Mouse (Mus musculus) left cerebral cortex, adult 18-20 months (tissue): ENCODE measurements around the gene Ubqln3. TPM values are rescaled to one million over a fixed set of nuclear protein-coding genes. Genes with fewer than 3 reads are reported as not detected.

Source experiments
- DNase-seq, 2 experiments: peaks; one replicate each; pipeline ENCODE4 v3.0.0; 2021 to 2022; ENCODE audit warnings: low spot score in 2 of 2, mixed read lengths in 1 of 2
- long read RNA-seq, 2 experiments: library from polyadenylated mRNA; stranded (forward); transcript quantifications; one replicate each; pipeline ENCODE4 v2.0.0; 2021
- total RNA-seq, 2 experiments: library from RNA; stranded (reverse); gene quantifications; 2 replicates each; pipeline ENCODE4 v1.2.3; 2021

Ubqln3 gene
- not detected for total RNA-seq
- long read RNA-seq, experiment 1 = 0 reads
- long read RNA-seq, experiment 2 = 0 reads

- no peak for DNase-seq
Observed at GRCm38 (mm10) chr7:104143179-104143578, at the start of gene Ubqln3. TSS of gene Ubqln3 (minus strand) at chr7:104143279.

- DNase-seq = no peak
Observed at GRCm38 (mm10) chr7:104191275-104191674, 48.2 kb upstream of the Ubqln3 start.

GRCm38 (mm10) chr7:104183292-104183691, 40.2 kb upstream of the Ubqln3 start, which contains the start of gene Olfr648:
TSS of gene Olfr648 (minus strand) at chr7:104183392.
- DNase-seq = no peak

GRCm38 (mm10) chr7:104179074-104179473, 36.0 kb upstream of the Ubqln3 start:
- no peak for DNase-seq

GRCm38 (mm10) chr7:104178422-104179054, 35.5 kb upstream of the Ubqln3 start:
- no peak for DNase-seq

GRCm38 (mm10) chr7:104175085-104175484, 32.0 kb upstream of the Ubqln3 start:
- no peak for DNase-seq

- no peak for DNase-seq
Observed at GRCm38 (mm10) chr7:104169634-104170204, 26.6 kb upstream of the Ubqln3 start.

- no peak for DNase-seq
Observed at GRCm38 (mm10) chr7:104167105-104167504, 24.0 kb upstream of the Ubqln3 start.

GRCm38 (mm10) chr7:104150456-104150855, 7.4 kb upstream of the Ubqln3 start, which contains the start of gene Ubqlnl:
TSS of gene Ubqlnl (minus strand) at chr7:104150556.
- DNase-seq = no peak

GRCm38 (mm10) chr7:104137305-104137704, 5.8 kb downstream of the Ubqln3 start, which contains the start of gene Olfr643:
TSS of gene Olfr643 (minus strand) at chr7:104137405.
- DNase-seq = no peak

GRCm38 (mm10) chr7:104129726-104130125, 13.4 kb downstream of the Ubqln3 start, which contains the start of gene Ubqln5:
TSS of gene Ubqln5 (minus strand) at chr7:104129826.
- DNase-seq = no peak

GRCm38 (mm10) chr7:104104757-104104972, 38.4 kb downstream of the Ubqln3 start, which contains the start of gene Olfr646:
TSS of gene Olfr646 (plus strand) at chr7:104104873.
- no peak for DNase-seq

- no peak for DNase-seq
Observed at GRCm38 (mm10) chr7:104103913-104104756, 38.9 kb downstream of the Ubqln3 start.

Other genes with a start within 250 kb of the Ubqln3 start
- gene Olfr64, start 248.8 kb downstream of the Ubqln3 start, total RNA-seq = not detected
- not detected for gene Olfr65, start 239.8 kb downstream of the Ubqln3 start, total RNA-seq
- not detected for gene Olfr631, start 214.5 kb downstream of the Ubqln3 start, total RNA-seq
- not detected for gene Olfr632, start 208.9 kb downstream of the Ubqln3 start, total RNA-seq
- not detected for gene Olfr633, start 198.8 kb downstream of the Ubqln3 start, total RNA-seq
- gene Olfr635, start 172.1 kb downstream of the Ubqln3 start, total RNA-seq = under 1 TPM in 1 of 2 experiments, not detected in 1; 0.05 TPM
- not detected for gene Olfr638, start 144.5 kb downstream of the Ubqln3 start, total RNA-seq
- under 1 TPM; 0.07 to 0.09 TPM for gene Olfr639, start 126.0 kb downstream of the Ubqln3 start, total RNA-seq
- gene Olfr640, start 117.7 kb downstream of the Ubqln3 start, total RNA-seq = not detected
- not detected for gene Olfr641, start 107.8 kb downstream of the Ubqln3 start, total RNA-seq
- gene Olfr642, start 90.6 kb downstream of the Ubqln3 start, total RNA-seq = not detected
- gene 4930516K23Rik, start 81.8 kb downstream of the Ubqln3 start, total RNA-seq = not detected
- gene Olfr644, start 71.4 kb downstream of the Ubqln3 start, total RNA-seq = not detected
- gene Olfr645, start 57.8 kb downstream of the Ubqln3 start, total RNA-seq = not detected
- not detected for gene Olfr646, start 38.4 kb downstream of the Ubqln3 start, total RNA-seq
- gene Ubqln5, start 13.5 kb downstream of the Ubqln3 start, total RNA-seq = not detected
- not detected for gene Olfr643, start 5.9 kb downstream of the Ubqln3 start, total RNA-seq
- gene Ubqlnl, start 7.3 kb upstream of the Ubqln3 start, total RNA-seq = not detected
- not detected for gene Olfm5, start 21.6 kb upstream of the Ubqln3 start, total RNA-seq
- gene Olfr648, start 40.1 kb upstream of the Ubqln3 start, total RNA-seq = under 1 TPM; 0.21 to 0.26 TPM
- gene Olfr649, start 52.7 kb upstream of the Ubqln3 start, total RNA-seq = not detected
- gene Trim6, start 75.5 kb upstream of the Ubqln3 start, total RNA-seq = not detected
- gene Trim34a, start 101.2 kb upstream of the Ubqln3 start, total RNA-seq = 1 to 10 TPM in 1 of 2 experiments, under 1 TPM in 1; 1.00 to 1.3 TPM
- under 1 TPM; 0.37 to 0.63 TPM for gene Trim5, start 144.8 kb upstream of the Ubqln3 start, total RNA-seq
- gene Trim12a, start 172.2 kb upstream of the Ubqln3 start, total RNA-seq = 1 to 10 TPM; 2.2 to 2.6 TPM
- not detected for gene Trim34b, start 186.2 kb upstream of the Ubqln3 start, total RNA-seq
- gene Trim12c, start 210.1 kb upstream of the Ubqln3 start, total RNA-seq = 1 to 10 TPM; 1.7 TPM
- under 1 TPM in 1 of 2 experiments, not detected in 1; 0.14 TPM for gene Trim30b, start 226.6 kb upstream of the Ubqln3 start, total RNA-seq